Mouse (Mus musculus) brain, embryonic 14.5 days (tissue): Measurements from ENCODE around the gene Adcy7. TPM values are rescaled to one million over a fixed set of nuclear protein-coding genes. Genes with fewer than 3 reads are reported as not detected.
A peak's percentile ranks its signal among the peaks of the same experiment; 100 is the strongest.

ENCODE experiments used
- DNase-seq: peaks from one replicate; pipeline ENCODE4 v3.0.0-alpha.2; 2011; ENCODE audit warnings: low read depth
- CTCF ChIP-seq: fragments of 200-500 bp; IDR thresholded peaks from 2 replicates; pipeline ENCODE4 v1.5.1; 2012; ENCODE audit warnings: inconsistent platforms, mild to moderate bottlenecking, moderate library complexity, borderline replicate concordance; ENCODE audit not compliant: insufficient read depth, insufficient read length; ENCODE audit errors: extremely low read depth
- POLR2A ChIP-seq: fragments of 200-500 bp; IDR thresholded peaks from 2 replicates; pipeline ENCODE4 v1.6.1; 2012; ENCODE audit warnings: mild to moderate bottlenecking, inconsistent platforms, borderline replicate concordance; ENCODE audit not compliant: poor library complexity, insufficient read depth, insufficient read length, severe bottlenecking; ENCODE audit errors: extremely low read depth
- polyA plus RNA-seq: library from polyadenylated mRNA; depleted of rRNA; stranded (reverse); fragments of >200 nt; gene quantifications from 2 replicates; pipeline ENCODE4 v1.2.3, GENCODE M21; 2012

Gene Adcy7
- polyA plus RNA-seq, 1 experiment: 3.7 TPM

- no peak for DNase-seq
- TF ChIP-seq CTCF (no peak), POLR2A (no peak)
Measured at GRCm38 (mm10) chr8:88323523-88323922, 51.3 kb downstream of the Adcy7 start.

GRCm38 (mm10) chr8:88324760-88325159 lies 52.6 kb downstream of the Adcy7 start:
- TF ChIP-seq POLR2A (no peak), CTCF (no peak)
- no peak for DNase-seq

GRCm38 (mm10) chr8:88325251-88325650 lies 53.0 kb downstream of the Adcy7 start:
- no peak for TF ChIP-seq POLR2A
- TF ChIP-seq CTCF: no peak
- DNase-seq: no peak

- TF ChIP-seq CTCF: no peak
- no peak for TF ChIP-seq POLR2A
- no peak for DNase-seq
Measured at GRCm38 (mm10) chr8:88325795-88326194, 53.6 kb downstream of the Adcy7 start.

- DNase-seq: no peak
- TF ChIP-seq POLR2A (no peak), CTCF (no peak)
Measured at GRCm38 (mm10) chr8:88326328-88326727, 54.1 kb downstream of the Adcy7 start.

- no peak for DNase-seq
- TF ChIP-seq POLR2A (no peak), CTCF (no peak)
Measured at GRCm38 (mm10) chr8:88328689-88329088, 56.5 kb downstream of the Adcy7 start.

GRCm38 (mm10) chr8:88330816-88331215 lies 58.6 kb downstream of the Adcy7 start:
- no peak for TF ChIP-seq CTCF
- no peak for TF ChIP-seq POLR2A
- no peak for DNase-seq

GRCm38 (mm10) chr8:88334384-88334783 lies 62.2 kb downstream of the Adcy7 start:
- TF ChIP-seq CTCF (no peak), POLR2A (no peak)
- DNase-seq: no peak

GRCm38 (mm10) chr8:88334975-88335374 lies 62.8 kb downstream of the Adcy7 start:
- no peak for TF ChIP-seq POLR2A
- TF ChIP-seq CTCF: no peak
- DNase-seq: no peak

- DNase-seq: peak; percentile 35
Measured at GRCm38 (mm10) chr8:88339221-88339620, 67.0 kb downstream of the Adcy7 start.

GRCm38 (mm10) chr8:88339887-88340695 lies 67.9 kb downstream of the Adcy7 start:
- DNase-seq: no peak
- TF ChIP-seq CTCF: no peak
- TF ChIP-seq POLR2A: no peak

More at GRCm38 (mm10) chr8:88339221-88339620, 67.0 kb downstream of the Adcy7 start:
- TF ChIP-seq POLR2A: no peak
- no peak for TF ChIP-seq CTCF

GRCm38 (mm10) chr8:88342026-88342425 lies 69.8 kb downstream of the Adcy7 start:
- TF ChIP-seq POLR2A (no peak), CTCF (no peak)
- no peak for DNase-seq
